Mouse (Mus musculus) C2C12 (cell line): ENCODE measurements around the gene St3gal3.

ENCODE experiments used
- CEBPB ChIP-seq: IDR thresholded peaks from one replicate; pipeline ENCODE4 v1.6.1; 2011; ENCODE audit warnings: low read depth, mild to moderate bottlenecking, control low read depth, moderate library complexity
- CTCF ChIP-seq: IDR thresholded peaks from one replicate; pipeline ENCODE4 v1.5.1; 2011; ENCODE audit not compliant: control insufficient read depth, insufficient read depth, insufficient read length
- FOSL1 ChIP-seq: IDR thresholded peaks from one replicate; pipeline ENCODE4 v1.8.0; 2011; ENCODE audit warnings: mild to moderate bottlenecking, low read length; ENCODE audit not compliant: poor library complexity, insufficient read depth, severe bottlenecking
- MAX ChIP-seq: IDR thresholded peaks from one replicate; pipeline ENCODE4 v1.6.1; 2011; ENCODE audit warnings: mild to moderate bottlenecking, control low read depth
- MYOD1 ChIP-seq: IDR thresholded peaks from one replicate; pipeline ENCODE4 v1.6.1; 2011; ENCODE audit warnings: low read depth; ENCODE audit not compliant: control insufficient read depth, insufficient read length
- MYOG ChIP-seq: IDR thresholded peaks from one replicate; pipeline ENCODE4 v1.6.1; 2011; ENCODE audit not compliant: control insufficient read depth, insufficient read length; ENCODE audit errors: extremely low read depth
- USF1 ChIP-seq: IDR thresholded peaks from one replicate; pipeline ENCODE4 v1.6.1; 2011; ENCODE audit warnings: low read depth, mild to moderate bottlenecking, control low read depth, moderate library complexity

DNA sequence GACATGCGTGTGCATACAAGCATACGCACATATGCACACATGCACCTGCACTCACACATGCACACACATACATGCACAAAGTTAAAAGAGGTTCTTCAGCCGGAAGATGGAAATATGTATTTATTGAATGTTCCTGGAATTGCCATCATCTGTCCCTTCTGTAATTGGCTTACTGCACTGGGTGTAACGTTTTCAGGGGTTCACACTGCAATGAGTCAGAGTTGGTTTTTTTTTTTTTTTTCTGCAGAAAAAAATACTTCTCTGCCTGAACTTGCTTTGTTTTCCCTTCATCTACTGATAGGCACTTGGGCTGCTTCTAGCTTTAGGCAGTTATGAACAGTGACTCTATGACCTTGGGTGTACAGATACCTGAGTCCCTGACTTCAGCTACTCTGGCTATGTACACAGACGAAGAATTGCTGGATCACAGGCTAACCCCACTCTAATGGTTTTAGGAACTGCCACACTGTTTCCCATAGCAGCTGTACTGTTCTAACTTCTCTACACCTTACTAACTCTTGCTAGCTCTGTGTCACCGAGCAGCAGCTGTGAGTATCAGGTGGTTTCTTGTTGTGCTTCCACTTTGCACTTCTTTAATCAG is 126.2 kb downstream of the St3gal3 start:
- TF ChIP-seq CTCF (no peak), USF1 (no peak), MAX (no peak), CEBPB (no peak), MYOD1 (no peak), FOSL1 (no peak), MYOG (no peak)
